Mouse (Mus musculus) mouse embryonic stem cell (cell line): ENCODE measurements around the gene Haao.
"Not testable (repeated sequence)": the region's sequence is repeated elsewhere in the genome, so short reads cannot be mapped to it uniquely, and the experiment has no call there.

Experiments
- in situ Hi-C, 2 experiments: fragments of 300-500 bp; cut with MboI; formaldehyde crosslinking; loops; 1 replicate in 1 of 2; 3 replicates in 1 of 2; pipeline ENCODE4 v1.14.3; 2019 to 2020; ENCODE audit warnings: low sequenced_read_pairs in 2 of 2, low pct_unique_long_range_greater_than_20kb in 1 of 2, mixed read lengths in 1 of 2; ENCODE audit not compliant: unreplicated experiment in 1 of 2

The Haao gene

DNA sequence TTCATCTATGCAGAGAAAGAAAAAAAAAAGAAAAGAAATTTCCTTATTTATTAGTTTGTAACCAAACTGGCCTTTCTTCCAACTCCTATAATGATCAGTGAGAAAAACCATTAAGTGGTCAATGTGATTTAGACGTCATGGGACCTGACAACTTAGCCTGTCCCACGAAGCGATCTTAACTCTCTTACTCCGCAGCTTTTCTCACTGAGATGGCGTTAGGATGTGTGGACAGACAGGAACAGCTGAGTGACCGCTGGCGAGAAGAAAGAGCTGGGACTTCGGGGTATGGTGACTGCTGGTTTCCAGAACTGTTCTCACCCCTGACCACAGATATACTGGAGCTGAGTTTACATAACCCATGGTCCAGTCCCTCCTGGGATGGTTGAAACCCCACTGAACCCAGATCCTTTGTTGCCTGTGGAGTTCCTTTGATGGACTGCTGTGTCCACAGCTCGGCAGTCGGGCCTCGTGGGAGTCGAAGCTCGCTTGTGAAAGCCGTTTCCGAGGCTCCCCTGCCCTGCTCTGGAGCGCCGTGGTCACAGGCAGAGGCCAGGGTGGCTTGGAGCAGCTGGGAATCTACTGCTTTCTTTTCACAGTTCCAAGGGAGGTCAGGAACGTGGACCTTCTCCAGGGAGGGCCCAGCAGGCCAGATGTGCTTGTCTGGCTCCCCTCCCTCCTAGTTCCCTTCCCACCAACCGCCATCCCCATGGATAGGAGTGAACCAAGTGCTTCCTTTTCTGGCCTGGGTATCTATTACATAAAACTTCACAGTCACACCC is 25.8 kb upstream of the Haao start:
- in situ Hi-C loops = loop anchor here in 1 of 2 experiments (5.0 to 10.0 kb wide), 2 partner anchors 94 to 311 kb away; partner anchors contain the start of gene Zfp36l2

DNA sequence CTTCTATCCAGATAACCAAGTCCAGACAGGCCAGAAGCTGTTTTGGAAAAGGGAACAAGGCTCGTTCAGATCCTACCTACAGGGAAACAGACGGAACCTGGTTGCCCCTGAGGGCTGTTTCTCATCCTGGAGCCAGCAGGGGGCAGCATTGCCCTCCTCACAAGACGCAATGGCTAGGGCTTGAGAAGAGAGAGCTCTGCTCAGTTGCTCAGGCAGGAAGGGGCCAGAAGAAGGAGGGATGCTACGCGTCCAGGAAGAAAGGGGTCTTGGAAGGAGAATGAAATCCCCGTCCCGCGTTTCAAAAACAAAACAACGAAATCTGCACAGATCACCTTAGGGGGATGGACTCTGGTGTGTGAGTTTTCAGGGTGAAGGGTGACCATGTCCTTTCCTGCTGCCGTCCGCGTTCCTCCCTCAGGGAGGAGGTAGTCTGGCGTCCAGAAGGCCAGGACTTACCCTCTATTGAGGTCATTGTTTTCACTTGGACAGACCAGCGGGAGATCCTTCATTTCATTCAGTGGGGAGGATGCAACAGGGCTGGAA is 25.1 kb upstream of the Haao start:
- in situ Hi-C loops = loop anchor here in 1 of 2 experiments (5.0 to 10.0 kb wide), 2 partner anchors 94 to 312 kb away; partner anchors contain the start of gene Zfp36l2

- in situ Hi-C loops = loop anchor here in 1 of 2 experiments (5.0 to 10.0 kb wide), 2 partner anchors 96 to 313 kb away; partner anchors contain the start of gene Zfp36l2
Observed at GRCm38 (mm10) chr17:83871354-83871753, 23.6 kb upstream of the Haao start.

GRCm38 (mm10) chr17:83870385-83870784 is 22.6 kb upstream of the Haao start:
- in situ Hi-C loops = loop anchor here in 1 of 2 experiments (5.0 to 10.0 kb wide), 2 partner anchors 97 to 314 kb away; partner anchors contain the start of gene Zfp36l2

- in situ Hi-C loops = no loop called here
Observed at GRCm38 (mm10) chr17:83866582-83866981, 18.8 kb upstream of the Haao start.

DNA sequence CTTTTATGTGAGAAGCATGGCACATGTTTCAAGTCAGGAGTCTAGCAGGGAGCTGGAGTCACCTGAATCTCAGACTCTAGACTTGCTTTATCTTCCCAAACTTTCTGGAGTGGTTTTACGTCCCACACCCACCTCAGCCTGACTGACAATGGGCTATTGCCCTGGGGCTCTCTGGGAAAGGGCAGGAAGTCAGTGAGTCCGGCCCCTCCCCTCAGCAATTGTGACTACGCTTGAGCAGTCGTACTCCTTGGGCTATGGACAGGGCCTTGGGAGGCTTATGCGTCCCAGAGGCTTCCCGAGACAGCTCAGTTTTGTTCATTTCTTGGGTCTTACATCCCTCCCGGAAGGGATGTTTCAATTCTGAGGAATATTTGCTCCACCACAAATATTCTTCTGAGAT is 17.6 kb upstream of the Haao start:
- in situ Hi-C loops = no loop called here

GRCm38 (mm10) chr17:83862134-83862881 is 14.5 kb upstream of the Haao start:
- in situ Hi-C loops = no loop called here

DNA sequence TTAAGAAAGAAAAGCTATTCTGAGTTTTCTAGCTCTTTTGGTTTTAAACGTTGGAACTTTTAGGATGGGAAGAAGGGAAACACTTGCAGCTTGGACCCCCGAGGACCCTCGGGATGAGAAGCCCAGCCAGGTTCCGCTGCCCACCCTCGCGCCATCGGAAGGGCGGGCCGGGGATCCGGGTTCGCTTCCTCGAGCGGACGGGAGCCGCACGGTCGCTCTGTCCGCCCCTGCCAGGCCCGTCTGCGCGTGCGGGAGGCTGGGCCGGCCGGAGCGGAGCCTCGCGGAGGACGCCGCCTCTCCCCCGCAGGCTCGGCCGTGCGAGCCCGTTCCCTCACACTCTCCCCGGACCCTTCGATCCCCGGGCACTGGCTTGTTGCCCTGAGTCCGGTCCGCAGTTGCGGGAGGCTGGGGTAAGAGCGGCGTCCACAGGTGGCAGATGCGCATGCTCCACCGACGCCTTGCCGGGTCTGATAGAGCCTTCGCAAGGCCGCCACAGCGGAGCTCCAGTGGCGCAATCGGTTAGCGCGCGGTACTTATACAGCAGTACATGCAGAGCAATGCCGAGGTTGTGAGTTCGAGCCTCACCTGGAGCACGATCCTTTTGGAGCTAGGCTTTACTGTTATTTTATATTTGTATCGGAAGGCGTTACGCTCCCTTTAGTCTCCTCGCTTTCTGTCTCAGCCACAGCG is 13.8 kb upstream of the Haao start:
- in situ Hi-C loops = no loop called here

- in situ Hi-C loops = not testable (repeated sequence)
Observed at GRCm38 (mm10) chr17:83860968-83861367, 13.2 kb upstream of the Haao start.

- in situ Hi-C loops = no loop called here
Observed at GRCm38 (mm10) chr17:83860224-83860623, 12.5 kb upstream of the Haao start.

GRCm38 (mm10) chr17:83859639-83860038 is 11.9 kb upstream of the Haao start:
- in situ Hi-C loops = loop anchor here (10.0 kb wide), 2 partner anchors 225 to 585 kb away; partner anchors contain the start of gene Kcng3 (in 1 of the 2)

DNA sequence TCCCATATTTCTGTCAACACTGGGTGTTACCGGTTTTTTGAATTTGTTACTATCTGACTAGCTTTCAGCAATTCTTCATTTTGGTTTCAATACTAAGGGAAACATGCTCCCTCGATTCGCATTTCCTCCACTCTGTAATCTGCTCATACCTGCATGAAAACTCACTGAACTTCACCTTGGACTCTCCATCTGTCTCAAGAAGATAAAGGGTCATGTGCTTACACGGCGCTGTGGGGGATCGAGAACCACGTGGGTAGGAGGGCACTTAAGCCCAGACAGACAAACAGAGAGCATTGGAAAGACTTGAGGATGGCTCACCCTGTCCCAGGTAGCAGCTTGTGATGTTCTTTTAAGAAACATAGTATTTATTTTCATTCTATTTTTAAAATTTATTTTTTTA is 10.7 kb upstream of the Haao start:
- in situ Hi-C loops = loop anchor here (10.0 kb wide), 2 partner anchors 224 to 584 kb away; partner anchors contain the start of gene Kcng3 (in 1 of the 2)

- in situ Hi-C loops = loop anchor here (5.0 to 10.0 kb wide), 4 partner anchors 47 to 580 kb away; partner anchors contain the start of gene Kcng3 (in 1 of the 2)
Observed at GRCm38 (mm10) chr17:83854284-83854918, 6.6 kb upstream of the Haao start.

DNA sequence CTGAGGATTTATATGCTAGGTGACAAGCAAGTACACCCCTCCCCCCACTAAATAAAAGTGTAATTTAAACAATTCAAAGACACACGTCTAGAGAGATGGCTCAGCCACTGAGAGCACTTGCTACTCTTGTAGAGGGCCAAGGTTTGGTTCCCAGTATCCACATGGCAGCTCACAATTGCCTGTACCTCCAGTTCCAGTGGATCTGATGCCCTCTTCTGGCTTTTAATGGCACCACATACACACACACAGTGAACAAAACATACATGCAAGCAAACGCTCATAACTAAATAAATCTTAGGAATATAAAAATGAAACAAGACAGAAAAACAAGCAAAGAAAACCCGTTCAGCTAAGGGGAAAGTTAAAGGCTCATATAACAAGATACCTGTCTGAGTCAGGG is 6.1 kb upstream of the Haao start:
- in situ Hi-C loops = loop anchor here (5.0 to 10.0 kb wide), 4 partner anchors 47 to 579 kb away; partner anchors contain the start of gene Kcng3 (in 1 of the 2)

GRCm38 (mm10) chr17:83850864-83851263 is 3.1 kb upstream of the Haao start:
- in situ Hi-C loops = loop anchor here (5.0 to 10.0 kb wide), 4 partner anchors 44 to 576 kb away; partner anchors contain the start of gene Kcng3 (in 1 of the 2)

GRCm38 (mm10) chr17:83850458-83850857 is 2.7 kb upstream of the Haao start:
- in situ Hi-C loops = loop anchor here (5.0 to 10.0 kb wide), 4 partner anchors 43 to 576 kb away; partner anchors contain the start of gene Kcng3 (in 1 of the 2)

- in situ Hi-C loops = loop anchor here (5.0 to 25.0 kb wide), 6 partner anchors 42 to 812 kb away; partner anchors contain the start of gene Kcng3 (in 1 of the 2)
Observed at GRCm38 (mm10) chr17:83849717-83850116, 2.0 kb upstream of the Haao start.
